Comparison of ENCODE assay signal across 9 mouse cellular contexts in the genomic region with DNA sequence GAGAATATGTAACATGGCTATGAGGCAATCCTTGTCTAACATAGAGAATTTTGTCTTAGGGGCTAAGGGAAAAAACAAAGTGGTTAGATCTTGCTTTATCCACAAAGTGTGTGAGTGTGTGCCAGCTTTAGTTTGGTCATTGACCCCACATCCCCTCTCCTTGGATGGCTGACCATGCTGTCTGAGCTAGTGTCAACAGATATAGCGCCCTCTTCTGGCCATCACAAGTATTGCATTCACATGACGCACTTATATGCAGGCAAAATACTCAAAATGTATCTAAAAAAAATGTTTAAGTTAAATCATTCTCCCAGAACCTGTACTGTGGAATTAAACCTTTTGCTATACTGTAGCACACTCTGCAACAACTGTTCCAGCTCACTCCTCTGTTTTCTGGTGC. TPM values are rescaled to one million over a fixed set of nuclear protein-coding genes. Genes with fewer than 3 reads are reported as not detected.
DNase-seq lines count a peak whose midpoint lies in the region; ATAC-seq and TF ChIP-seq lines count a peak whose summit lies in the region.
"Had no signal": no experiment of that assay in that cellular context is flagged by ENCODE, and none has a peak within 500 bp of the region (broad histone marks: within the 10 kb centered on the region; RNA-seq: fewer than 3 reads in every experiment).

No protein-coding gene starts in this region.

- no peaks in the 10 kb centered on the region for H3K9me3 ChIP-seq in hindbrain, embryonic 16.5 days (ENCODE audit: control insufficient read depth, low read length)
- H3K9me3 ChIP-seq in hindbrain, embryonic 14.5 days (ENCODE audit: control insufficient read depth, low read length), result no peaks in the 10 kb centered on the region
- H3K9me3 ChIP-seq in lung, embryonic 14.5 days (ENCODE audit: low read depth, low read length), result no peaks in the 10 kb centered on the region
- H3K9me3 ChIP-seq: limb, embryonic 12.5 days had no signal

- H3K36me3 ChIP-seq in hindbrain, embryonic 16.5 days (ENCODE audit: control insufficient read depth, insufficient read depth, low read length), result no peaks in the 10 kb centered on the region
- H3K36me3 ChIP-seq in hindbrain, embryonic 14.5 days (replicated peaks; ENCODE audit: control insufficient read depth, insufficient read depth), result no peaks in the 10 kb centered on the region
- H3K36me3 ChIP-seq in lung, embryonic 14.5 days (ENCODE audit: insufficient read depth), result no peaks in the 10 kb centered on the region
- H3K36me3 ChIP-seq: limb, embryonic 12.5 days had no signal

- peaks cover 6% of the 10 kb centered on the region for H3K4me1 ChIP-seq in hindbrain, embryonic 16.5 days (ENCODE audit: control insufficient read depth, insufficient read depth, low read depth, low read length)
- peaks cover 9% of the 10 kb centered on the region; the same call in 1 of the 2 replicates for H3K4me1 ChIP-seq in hindbrain, embryonic 14.5 days (replicated peaks; ENCODE audit: control insufficient read depth, insufficient read depth, low read length)
- H3K4me1 ChIP-seq in lung, embryonic 14.5 days (ENCODE audit: insufficient read depth), result no peaks in the 10 kb centered on the region
- H3K4me1 ChIP-seq: limb, embryonic 12.5 days had no signal

- 36% methylated on average over 2 of the region's 2 CpGs for WGBS in hindbrain, embryonic 16.5 days
- 35% methylated on average over 2 of the region's 2 CpGs for WGBS in hindbrain, embryonic 14.5 days
- 33% methylated on average over 2 of the region's 2 CpGs for WGBS in lung, embryonic 14.5 days

- no peak overlapping the region for H3K27ac ChIP-seq in hindbrain, embryonic 16.5 days (ENCODE audit: low read depth, low read length)
- H3K27ac ChIP-seq in hindbrain, embryonic 14.5 days, result no peak overlapping the region
- no peak overlapping the region for H3K27ac ChIP-seq in lung, embryonic 14.5 days (ENCODE audit: low read depth)
- H3K27ac ChIP-seq: limb, embryonic 12.5 days had no signal

- peak; percentile 62 for TF ChIP-seq CTCF in lung, embryonic 14.5 days (IDR thresholded peaks at IDR 0.05; ENCODE audit: low read depth)

- no peak overlapping the region for H3K9ac ChIP-seq in hindbrain, embryonic 16.5 days (ENCODE audit: low read depth, low read length)
- H3K9ac ChIP-seq in hindbrain, embryonic 14.5 days, result no peak overlapping the region
- H3K9ac ChIP-seq in lung, embryonic 14.5 days, result no peak overlapping the region
- H3K9ac ChIP-seq: limb, embryonic 12.5 days had no signal

- no peak for DNase-seq in hindbrain, embryonic 14.5 days (ENCODE audit: low spot score)
- DNase-seq in 3T3-L1 (ENCODE audit: low read depth, low spot score) (peak; percentile 16), NIH3T3 (ENCODE audit: low read depth) (peak; percentile 34)
- peak; percentile 17 for DNase-seq in embryo, embryonic 11.5 days (ENCODE audit: low read depth, low spot score)
- DNase-seq in lung, embryonic 14.5 days, result peak; percentile 60
- no peak for DNase-seq in right cerebral cortex, postnatal 25 days

- ATAC-seq in hindbrain, embryonic 16.5 days, result 0 out of 2 replicates have a peak, but pooled peaks have one; percentile 34
- ATAC-seq in hindbrain, embryonic 14.5 days (ENCODE audit: low FRiP score), result no peak
- no peak for ATAC-seq in lung, embryonic 14.5 days (ENCODE audit: insufficient read depth)
- no peak for ATAC-seq in activated CD4-positive, CD25-positive, alpha-beta regulatory T cell, adult 4 months

- H3K4me2 ChIP-seq in hindbrain, embryonic 16.5 days (ENCODE audit: low read length), result no peak overlapping the region
- H3K4me2 ChIP-seq in hindbrain, embryonic 14.5 days (replicated peaks), result no peak overlapping the region
- no peak overlapping the region for H3K4me2 ChIP-seq in lung, embryonic 14.5 days
- H3K4me2 ChIP-seq: limb, embryonic 12.5 days had no signal

- H3K27me3 ChIP-seq in hindbrain, embryonic 16.5 days (replicated peaks; ENCODE audit: control insufficient read depth, insufficient read depth, low read length), result no peaks in the 10 kb centered on the region
- no peaks in the 10 kb centered on the region for H3K27me3 ChIP-seq in hindbrain, embryonic 14.5 days (ENCODE audit: control insufficient read depth, insufficient read depth, low read length)
- H3K27me3 ChIP-seq in lung, embryonic 14.5 days (ENCODE audit: insufficient read depth, low read length), result no peaks in the 10 kb centered on the region
- H3K27me3 ChIP-seq: limb, embryonic 12.5 days had no signal

- no peak overlapping the region for H3K4me3 ChIP-seq in hindbrain, embryonic 16.5 days (ENCODE audit: low read length)
- H3K4me3 ChIP-seq in hindbrain, embryonic 14.5 days (replicated peaks; ENCODE audit: low read length), result no peak overlapping the region
- no peak overlapping the region for H3K4me3 ChIP-seq in lung, embryonic 14.5 days (ENCODE audit: low read depth, low read length)
- H3K4me3 ChIP-seq: limb, embryonic 12.5 days had no signal

RNA-seq across cellular contexts. Expression of a gene that starts 5.8 kb away (rescaled TPM):
- not detected in 2 replicates for polyA plus RNA-seq in hindbrain, embryonic 16.5 days (2015; fragmentation: Nextera tagmentation; extraction: Ambion mirVana)
- 0.30 and 0.36 TPM in 2 replicates for polyA plus RNA-seq in hindbrain, embryonic 14.5 days (2014; fragmentation: Nextera tagmentation; extraction: Ambion mirVana)
- not detected in 2 replicates for polyA plus RNA-seq in lung, embryonic 14.5 days (2014; fragmentation: Nextera tagmentation; extraction: Ambion mirVana)
- not detected for polyA plus RNA-seq in activated CD4-positive, CD25-positive, alpha-beta regulatory T cell, adult 4 months (2017; shearing (Covaris generic))
- polyA plus RNA-seq: limb, embryonic 12.5 days had no signal

RNA-seq across cellular contexts. Expression of a gene that starts 37.4 kb away (rescaled TPM):
- polyA plus RNA-seq in hindbrain, embryonic 16.5 days (2015; fragmentation: Nextera tagmentation; extraction: Ambion mirVana), result 54.6 and 55.7 TPM in 2 replicates
- 29.9 and 43.2 TPM in 2 replicates for polyA plus RNA-seq in hindbrain, embryonic 14.5 days (2014; fragmentation: Nextera tagmentation; extraction: Ambion mirVana)
- 93.4 and 98.6 TPM in 2 replicates for polyA plus RNA-seq in lung, embryonic 14.5 days (2014; fragmentation: Nextera tagmentation; extraction: Ambion mirVana)
- polyA plus RNA-seq in activated CD4-positive, CD25-positive, alpha-beta regulatory T cell, adult 4 months (2017; shearing (Covaris generic)), result 10 to 100 TPM; 47.9 to 50.8 TPM

RNA-seq across cellular contexts. Expression of a gene that starts 50.7 kb away (rescaled TPM):
- 4.0 and 4.1 TPM in 2 replicates for polyA plus RNA-seq in hindbrain, embryonic 16.5 days (2015; fragmentation: Nextera tagmentation; extraction: Ambion mirVana)
- 3.9 and 5.1 TPM in 2 replicates for polyA plus RNA-seq in hindbrain, embryonic 14.5 days (2014; fragmentation: Nextera tagmentation; extraction: Ambion mirVana)
- 8.0 and 8.9 TPM in 2 replicates for polyA plus RNA-seq in lung, embryonic 14.5 days (2014; fragmentation: Nextera tagmentation; extraction: Ambion mirVana)
- polyA plus RNA-seq in activated CD4-positive, CD25-positive, alpha-beta regulatory T cell, adult 4 months (2017; shearing (Covaris generic)), result 1 to 10 TPM; 3.3 to 4.7 TPM

Comparison
In these comparisons a context has a peak if more than half of its experiments do, and no peak if none do; other contexts are left out.
1. DNase-seq: peak in 3T3-L1 (single experiment), NIH3T3 (single experiment), embryo, embryonic 11.5 days (single experiment) and lung, embryonic 14.5 days (single experiment); none in hindbrain, embryonic 14.5 days (single experiment) and right cerebral cortex, postnatal 25 days (single experiment).